Mouse (Mus musculus) neural tube, embryonic 15.5 days (tissue): ENCODE measurements at regions not wholly inside any gene's neighbourhood (a gene's known extent, or its start where the extent isn't known, plus 50 kb on each side); places are given as distances from the start of the nearest gene placed in this dataset.
"Not testable (repeated sequence)": the region's sequence is repeated elsewhere in the genome, so short reads cannot be mapped to it uniquely, and the experiment has no call there.

Experiments used
- ATAC-seq: fragments of 200-750 bp; cut with Nextera tagmentation; 2 replicates; pipeline ENCODE4 v1.8.0; 2017; ENCODE audit warnings: mild to moderate bottlenecking, moderate TSS enrichment, moderate library complexity; ENCODE audit not compliant: low FRiP score
- H3K27ac ChIP-seq: fragments of 300-500 bp; sonication (generic); replicated peaks from 2 replicates; pipeline ENCODE4 v1.5.1; 2015; ENCODE audit warnings: mild to moderate bottlenecking, inconsistent platforms
- H3K27me3 ChIP-seq: fragments of 300-500 bp; sonication (generic); replicated peaks from 2 replicates; pipeline ENCODE4 v1.6.1; 2015; ENCODE audit warnings: inconsistent platforms
- H3K36me3 ChIP-seq: fragments of 300-500 bp; sonication (generic); 2 replicates; pipeline ENCODE4 v1.6.1; 2015; ENCODE audit warnings: inconsistent platforms
- H3K4me1 ChIP-seq: fragments of 300-500 bp; sonication (generic); 2 replicates; pipeline ENCODE4 v1.6.1; 2015; ENCODE audit warnings: inconsistent platforms
- H3K4me2 ChIP-seq: fragments of 300-500 bp; sonication (generic); 2 replicates; pipeline ENCODE4 v1.6.1; 2015; ENCODE audit warnings: inconsistent platforms, mild to moderate bottlenecking, moderate library complexity
- H3K4me3 ChIP-seq: fragments of 300-500 bp; sonication (generic); replicated peaks from 2 replicates; pipeline ENCODE4 v1.5.1; 2015; ENCODE audit warnings: mild to moderate bottlenecking, inconsistent platforms
- H3K9ac ChIP-seq: fragments of 300-500 bp; sonication (generic); replicated peaks from 2 replicates; pipeline ENCODE4 v1.6.1; 2015; ENCODE audit warnings: mild to moderate bottlenecking, inconsistent platforms
- H3K9me3 ChIP-seq: fragments of 300-500 bp; sonication (generic); replicated peaks from 2 replicates; pipeline ENCODE4 v1.6.1; 2016; ENCODE audit warnings: inconsistent platforms
- WGBS: fragments of 180-500 bp; shearing (Covaris S2); methylation state at CpG from one replicate; pipeline ENCODE4 v1.1.7; 2015; ENCODE audit warnings: mixed read lengths; 5-methylcytosine and 5-hydroxymethylcytosine counted together

- Histone ChIP-seq H3K4me2 (no peak overlapping the region), H3K4me3 (no peak overlapping the region), H3K36me3 (no peaks in the 10 kb centered on the region), H3K9me3 (no peaks in the 10 kb centered on the region), H3K27ac (no peak overlapping the region), H3K9ac (no peak overlapping the region), H3K27me3 (no peaks in the 10 kb centered on the region), H3K4me1 (no peaks in the 10 kb centered on the region)
- 63% methylated on average over 4 of the region's 4 CpGs for WGBS
- ATAC-seq, result peak; percentile 78
Measured at GRCm38 (mm10) chr10:114265927-114266326, 536.2 kb downstream of the Trhde start.

- no peaks in the 10 kb centered on the region for H3K4me1 ChIP-seq
- no peak overlapping the region for H3K27ac ChIP-seq
- ATAC-seq, result no peak
- H3K27me3 ChIP-seq, result no peaks in the 10 kb centered on the region
- H3K36me3 ChIP-seq, result no peaks in the 10 kb centered on the region
- H3K9me3 ChIP-seq, result no peaks in the 10 kb centered on the region
- H3K4me2 ChIP-seq, result no peak overlapping the region
- H3K4me3 ChIP-seq, result no peak overlapping the region
- H3K9ac ChIP-seq, result no peak overlapping the region
- 84% methylated on average over 4 of the region's 4 CpGs for WGBS
Measured at GRCm38 (mm10) chr10:114241606-114242005, 560.5 kb downstream of the Trhde start.

- Histone ChIP-seq H3K4me3 (no peak overlapping the region), H3K9ac (no peak overlapping the region), H3K4me1 (no peaks in the 10 kb centered on the region), H3K27ac (no peak overlapping the region), H3K9me3 (no peaks in the 10 kb centered on the region), H3K4me2 (no peak overlapping the region), H3K27me3 (no peaks in the 10 kb centered on the region), H3K36me3 (no peaks in the 10 kb centered on the region)
- no peak for ATAC-seq
- WGBS, result 68% methylated on average over 3 of the region's 3 CpGs
Measured at GRCm38 (mm10) chr10:114227635-114228034, 574.5 kb downstream of the Trhde start.

DNA sequence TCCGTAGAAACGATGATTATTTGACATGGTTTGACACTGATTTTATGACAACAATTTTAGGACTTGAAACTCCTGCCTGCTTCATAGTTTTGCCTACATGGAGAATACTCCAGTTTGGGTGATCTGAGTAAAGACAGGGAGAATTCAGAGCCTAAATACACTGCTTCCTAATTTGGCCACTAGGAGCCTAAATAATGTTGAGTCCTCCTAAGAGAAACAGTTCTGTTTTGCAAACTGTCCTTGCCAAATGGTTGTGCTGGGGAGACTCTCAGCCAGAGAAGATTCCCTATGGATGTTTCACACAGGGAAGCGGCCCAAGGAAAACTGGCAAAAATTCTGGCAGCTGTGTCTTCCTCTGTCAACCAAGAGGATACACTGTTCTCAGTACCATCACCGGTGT lies 600.5 kb downstream of the Trhde start:
- Histone ChIP-seq H3K36me3 (no peaks in the 10 kb centered on the region), H3K9ac (no peak overlapping the region), H3K9me3 (no peaks in the 10 kb centered on the region), H3K4me1 (no peaks in the 10 kb centered on the region), H3K27me3 (no peaks in the 10 kb centered on the region), H3K27ac (no peak overlapping the region), H3K4me2 (no peak overlapping the region), H3K4me3 (no peak overlapping the region)
- 90% methylated on average over 4 of the region's 4 CpGs for WGBS
- ATAC-seq, result no peak

GRCm38 (mm10) chr10:114200939-114201338 lies 601.2 kb downstream of the Trhde start:
- no peak overlapping the region for H3K4me2 ChIP-seq
- no peaks in the 10 kb centered on the region for H3K9me3 ChIP-seq
- H3K27ac ChIP-seq, result no peak overlapping the region
- no peak overlapping the region for H3K9ac ChIP-seq
- no peaks in the 10 kb centered on the region for H3K36me3 ChIP-seq
- H3K4me1 ChIP-seq, result no peaks in the 10 kb centered on the region
- no peak overlapping the region for H3K4me3 ChIP-seq
- WGBS, result 91% methylated on average over 2 of the region's 2 CpGs
- ATAC-seq, result no peak
- no peaks in the 10 kb centered on the region for H3K27me3 ChIP-seq

GRCm38 (mm10) chr10:114186287-114186686 lies 615.8 kb downstream of the Trhde start:
- H3K4me3 ChIP-seq, result no peak overlapping the region
- WGBS, result 90% methylated on average over 1 of the region's 1 CpGs
- H3K4me2 ChIP-seq, result no peak overlapping the region
- no peaks in the 10 kb centered on the region for H3K36me3 ChIP-seq
- H3K27ac ChIP-seq, result no peak overlapping the region
- H3K9me3 ChIP-seq, result no peaks in the 10 kb centered on the region
- no peaks in the 10 kb centered on the region for H3K27me3 ChIP-seq
- no peaks in the 10 kb centered on the region for H3K4me1 ChIP-seq
- no peak for ATAC-seq
- no peak overlapping the region for H3K9ac ChIP-seq

GRCm38 (mm10) chr10:114143345-114143744 lies 658.8 kb downstream of the Trhde start:
- WGBS, result 90% methylated on average over 9 of the region's 9 CpGs
- H3K9me3 ChIP-seq, H3K27me3 ChIP-seq: not testable (repeated sequence)

DNA sequence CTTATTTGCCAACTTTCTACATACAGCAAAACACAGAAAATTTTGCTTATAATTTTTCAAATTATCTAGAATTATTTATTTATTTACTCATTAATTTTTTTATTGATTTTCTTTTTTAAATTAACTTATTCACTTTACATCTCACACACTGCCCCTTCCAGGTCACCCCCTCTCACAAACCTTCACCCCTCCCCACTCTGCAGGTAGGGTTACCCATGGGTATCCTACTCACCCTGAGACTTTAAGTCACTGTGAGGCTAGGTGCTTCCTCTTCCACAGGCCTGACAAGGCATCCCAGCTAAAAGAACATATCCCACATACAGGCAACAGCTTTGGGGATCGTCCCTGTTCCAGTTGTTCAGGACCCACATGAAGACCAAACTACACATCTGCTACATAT lies 664.2 kb downstream of the Trhde start:
- no peaks in the 10 kb centered on the region for H3K36me3 ChIP-seq
- 97% methylated on average over 1 of the region's 1 CpGs for WGBS
- no peak overlapping the region for H3K4me3 ChIP-seq
- H3K4me1 ChIP-seq, result no peaks in the 10 kb centered on the region
- H3K4me2 ChIP-seq, result no peak overlapping the region
- H3K27me3 ChIP-seq, result no peaks in the 10 kb centered on the region
- no peaks in the 10 kb centered on the region for H3K9me3 ChIP-seq
- H3K27ac ChIP-seq, result no peak overlapping the region
- H3K9ac ChIP-seq, result no peak overlapping the region
- no peak for ATAC-seq

More at GRCm38 (mm10) chr10:114143345-114143744, 658.8 kb downstream of the Trhde start:
- H3K4me2 ChIP-seq, H3K9ac ChIP-seq, H3K27ac ChIP-seq, ATAC-seq, H3K36me3 ChIP-seq, H3K4me1 ChIP-seq, H3K4me3 ChIP-seq: not testable (repeated sequence)

GRCm38 (mm10) chr10:114137095-114137494 lies 665.0 kb downstream of the Trhde start:
- no peak overlapping the region for H3K27ac ChIP-seq
- H3K4me1 ChIP-seq, result no peaks in the 10 kb centered on the region
- ATAC-seq, result no peak
- no peaks in the 10 kb centered on the region for H3K9me3 ChIP-seq
- no peak overlapping the region for H3K9ac ChIP-seq
- no peaks in the 10 kb centered on the region for H3K27me3 ChIP-seq
- no peak overlapping the region for H3K4me2 ChIP-seq
- 60% methylated on average over 1 of the region's 1 CpGs for WGBS
- no peaks in the 10 kb centered on the region for H3K36me3 ChIP-seq
- H3K4me3 ChIP-seq, result no peak overlapping the region
